Mouse (Mus musculus) hindbrain, postnatal 0 days (tissue): ENCODE results near the gene Etnk1. TPM values are rescaled to one million over a fixed set of nuclear protein-coding genes. Genes with fewer than 3 reads are reported as not detected.

Experiments
- ATAC-seq: fragments of 200-750 bp; cut with Nextera tagmentation; 2 replicates; pipeline ENCODE4 v1.8.0; 2017; ENCODE audit warnings: mild to moderate bottlenecking, moderate TSS enrichment, moderate library complexity
- DNase-seq: peaks from one replicate; pipeline ENCODE4 v3.0.0-alpha.2; 2015; ENCODE audit warnings: low spot score
- H3K27ac ChIP-seq: fragments of 300-500 bp; sonication (generic); 2 replicates; pipeline ENCODE4 v1.5.1; 2014; ENCODE audit warnings: mild to moderate bottlenecking
- H3K27me3 ChIP-seq: fragments of 300-500 bp; sonication (generic); 2 replicates; pipeline ENCODE4 v1.6.1; 2014; ENCODE audit warnings: low read length, mixed read lengths; ENCODE audit not compliant: insufficient read depth
- H3K36me3 ChIP-seq: fragments of 300-500 bp; sonication (generic); 2 replicates; pipeline ENCODE4 v1.6.1; 2014; ENCODE audit warnings: low read length, mixed read lengths; ENCODE audit not compliant: insufficient read depth
- H3K4me1 ChIP-seq: fragments of 300-500 bp; sonication (generic); 2 replicates; pipeline ENCODE4 v1.6.1; 2014; ENCODE audit warnings: antibody characterized with exemption, low read length, mixed read lengths; ENCODE audit not compliant: insufficient read depth
- H3K4me2 ChIP-seq: fragments of 300-500 bp; sonication (generic); 2 replicates; pipeline ENCODE4 v1.6.1; 2014; ENCODE audit warnings: low read depth, mild to moderate bottlenecking, low read length, moderate library complexity, mixed read lengths
- H3K4me3 ChIP-seq: fragments of 300-500 bp; sonication (generic); 2 replicates; pipeline ENCODE4 v1.5.1; 2014; ENCODE audit warnings: low read length
- H3K9ac ChIP-seq: fragments of 300-500 bp; sonication (generic); replicated peaks from 2 replicates; pipeline ENCODE4 v1.6.1; 2014; ENCODE audit warnings: mild to moderate bottlenecking, low read length, moderate library complexity, mixed read lengths
- H3K9me3 ChIP-seq: fragments of 300-500 bp; sonication (generic); 2 replicates; pipeline ENCODE4 v1.6.1; 2016; ENCODE audit warnings: low read length, mixed read lengths
- CTCF ChIP-seq: IDR thresholded peaks from 2 replicates; pipeline ENCODE4 v1.5.1; 2016; ENCODE audit warnings: antibody characterized with exemption, control low read depth, low read depth
- WGBS: fragments of 180-500 bp; shearing (Covaris S2); extraction: QIAGEN DNeasy Blood & Tissue Kit; methylation state at CpG from one replicate; pipeline ENCODE4 v1.1.7; 2014; 5-methylcytosine and 5-hydroxymethylcytosine counted together
- polyA plus RNA-seq: library from polyadenylated mRNA; unstranded; fragments of >200 nt; fragmentation: Nextera tagmentation; extraction: Ambion mirVana; gene quantifications from 2 replicates; pipeline ENCODE4 v1.2.1, GENCODE M21; 2015
- total RNA-seq: library from RNA; depleted of rRNA; stranded (reverse); fragments of >200 nt; gene quantifications from 2 replicates; pipeline ENCODE4 v1.2.3, GENCODE M21; 2014

The Etnk1 gene
- total and polyA plus RNA-seq, 2 experiments from 2014 or later, result 33.2 to 111 TPM

- TF ChIP-seq CTCF, result no peak
- no peak for ATAC-seq
- 87% methylated on average over 8 of the region's 8 CpGs for WGBS
- H3K9ac ChIP-seq, result no peak overlapping the region
- H3K27ac ChIP-seq, result no peak overlapping the region
- H3K4me1 ChIP-seq, result no peaks in the 10 kb centered on the region
- no peaks in the 10 kb centered on the region for H3K36me3 ChIP-seq
- no peak for DNase-seq
- H3K9me3 ChIP-seq, result no peaks in the 10 kb centered on the region
- H3K27me3 ChIP-seq, result no peaks in the 10 kb centered on the region
- H3K4me2 ChIP-seq, result no peak overlapping the region
- H3K4me3 ChIP-seq, result no peak overlapping the region
These were observed 2.1 kb upstream of the Etnk1 start for GRCm38 (mm10) chr6:143164906-143165255.

- no peaks in the 10 kb centered on the region for H3K9me3 ChIP-seq
- no peak overlapping the region; the same call in 1 of the 2 replicates for H3K9ac ChIP-seq
- TF ChIP-seq CTCF, result no peak
- ATAC-seq (no peak), DNase-seq (no peak)
- no peaks in the 10 kb centered on the region for H3K36me3 ChIP-seq
- H3K4me1 ChIP-seq, result no peaks in the 10 kb centered on the region
- H3K27ac ChIP-seq, result no peak overlapping the region
- H3K4me2 ChIP-seq, result peak overlapping the region; percentile 81
- WGBS, result 53% methylated on average over 15 of the region's 15 CpGs
- no peaks in the 10 kb centered on the region for H3K27me3 ChIP-seq
- H3K4me3 ChIP-seq, result no peak overlapping the region
These were observed 1.4 kb upstream of the Etnk1 start for GRCm38 (mm10) chr6:143165404-143166257.

GRCm38 (mm10) chr6:143167409-143167919 is 443 bp downstream of the Etnk1 start:
- under 1% methylated on average over 52 of the region's 60 CpGs for WGBS
- DNase-seq (peak; percentile 61), ATAC-seq (peak; percentile 50)
- peak overlapping the region; percentile 82 for H3K9ac ChIP-seq
- TF ChIP-seq CTCF, result no peak
- no peaks in the 10 kb centered on the region for H3K36me3 ChIP-seq
- peak overlapping the region; percentile 81 for H3K4me2 ChIP-seq
- no peaks in the 10 kb centered on the region for H3K4me1 ChIP-seq
- no peaks in the 10 kb centered on the region for H3K27me3 ChIP-seq
- H3K4me3 ChIP-seq, result peak overlapping the region; percentile 85
- H3K27ac ChIP-seq, result peak overlapping the region; percentile 92
- H3K9me3 ChIP-seq, result no peaks in the 10 kb centered on the region

- ATAC-seq, result no peak
- no peak for TF ChIP-seq CTCF
These were observed 1.1 kb downstream of the Etnk1 start for GRCm38 (mm10) chr6:143167981-143168674.

GRCm38 (mm10) chr6:143169385-143169784 is 2.4 kb downstream of the Etnk1 start:
- no peaks in the 10 kb centered on the region for H3K27me3 ChIP-seq
- H3K9ac ChIP-seq, result no peak overlapping the region; the same call in 1 of the 2 replicates
- ATAC-seq (no peak), DNase-seq (no peak)
- no peak overlapping the region for H3K27ac ChIP-seq
- H3K4me2 ChIP-seq, result peak overlapping the region; percentile 81
- H3K4me1 ChIP-seq, result no peaks in the 10 kb centered on the region
- TF ChIP-seq CTCF, result no peak
- no peaks in the 10 kb centered on the region for H3K9me3 ChIP-seq
- 82% methylated on average over 4 of the region's 4 CpGs for WGBS
- H3K36me3 ChIP-seq, result no peaks in the 10 kb centered on the region
- no peak overlapping the region for H3K4me3 ChIP-seq

More at GRCm38 (mm10) chr6:143167981-143168674, 1.1 kb downstream of the Etnk1 start:
- DNase-seq, result no peak
- peak overlapping the region; percentile 85 for H3K4me3 ChIP-seq
- no peaks in the 10 kb centered on the region for H3K36me3 ChIP-seq
- H3K9ac ChIP-seq, result peak overlapping the region; percentile 82
- H3K27me3 ChIP-seq, result no peaks in the 10 kb centered on the region
- peak overlapping the region; percentile 92 for H3K27ac ChIP-seq
- 22% methylated on average over 6 of the region's 6 CpGs for WGBS
- H3K4me1 ChIP-seq, result no peaks in the 10 kb centered on the region
- peak overlapping the region; percentile 81 for H3K4me2 ChIP-seq
- H3K9me3 ChIP-seq, result no peaks in the 10 kb centered on the region

- Histone ChIP-seq H3K4me3 (no peak overlapping the region), H3K27ac (no peak overlapping the region), H3K27me3 (no peaks in the 10 kb centered on the region), H3K9me3 (no peaks in the 10 kb centered on the region), H3K36me3 (no peaks in the 10 kb centered on the region), H3K4me2 (peak overlapping the region; percentile 81; the same call in 1 of the 2 replicates), H3K4me1 (no peaks in the 10 kb centered on the region), H3K9ac (no peak overlapping the region)
- no peak for DNase-seq
- no peak for TF ChIP-seq CTCF
- 81% methylated on average over 4 of the region's 4 CpGs for WGBS
- no peak for ATAC-seq
These were observed 3.3 kb downstream of the Etnk1 start for GRCm38 (mm10) chr6:143170166-143170960.
